Mouse (Mus musculus) hindbrain, embryonic 14.5 days (tissue): ENCODE measurements at regions not wholly inside any gene's neighbourhood (a gene's known extent, or its start where the extent isn't known, plus 50 kb on each side); places are given as distances from the start of the nearest gene placed in this dataset.
A peak's percentile ranks its signal among the peaks of the same experiment; 100 is the strongest.

Experiments used
- ATAC-seq: fragments of 200-750 bp; cut with Nextera tagmentation; 2 replicates; pipeline ENCODE4 v1.8.0; 2017; ENCODE audit warnings: moderate number of reproducible peaks, mild to moderate bottlenecking, moderate TSS enrichment, moderate library complexity; ENCODE audit not compliant: low FRiP score
- DNase-seq: peaks from one replicate; pipeline ENCODE4 v3.0.0-alpha.2; 2015; ENCODE audit warnings: low spot score
- H3K27ac ChIP-seq: fragments of 300-500 bp; sonication (generic); 2 replicates; pipeline ENCODE4 v1.5.1; 2014; ENCODE audit warnings: mild to moderate bottlenecking, moderate library complexity
- H3K27me3 ChIP-seq: fragments of 300-500 bp; sonication (generic); 2 replicates; pipeline ENCODE4 v1.6.1; 2014; ENCODE audit warnings: mild to moderate bottlenecking, low read length, mixed read lengths; ENCODE audit not compliant: control insufficient read depth, insufficient read depth
- H3K36me3 ChIP-seq: fragments of 300-500 bp; sonication (generic); replicated peaks from 2 replicates; pipeline ENCODE4 v1.6.1; 2014; ENCODE audit not compliant: control insufficient read depth, insufficient read depth
- H3K4me1 ChIP-seq: fragments of 300-500 bp; sonication (generic); replicated peaks from 2 replicates; pipeline ENCODE4 v1.6.1; 2014; ENCODE audit warnings: antibody characterized with exemption, low read length, mixed read lengths; ENCODE audit not compliant: control insufficient read depth, insufficient read depth
- H3K4me2 ChIP-seq: fragments of 300-500 bp; sonication (generic); replicated peaks from 2 replicates; pipeline ENCODE4 v1.6.1; 2014; ENCODE audit warnings: mild to moderate bottlenecking, moderate library complexity
- H3K4me3 ChIP-seq: fragments of 300-500 bp; sonication (generic); replicated peaks from 2 replicates; pipeline ENCODE4 v1.5.1; 2014; ENCODE audit warnings: mild to moderate bottlenecking, low read length
- H3K9ac ChIP-seq: fragments of 300-500 bp; sonication (generic); 2 replicates; pipeline ENCODE4 v1.6.1; 2014
- H3K9me3 ChIP-seq: fragments of 300-500 bp; sonication (generic); 2 replicates; pipeline ENCODE4 v1.6.1; 2016; ENCODE audit warnings: low read length; ENCODE audit not compliant: control insufficient read depth
- WGBS: fragments of 180-500 bp; shearing (Covaris S2); extraction: QIAGEN DNeasy Blood & Tissue Kit; methylation state at CpG from one replicate; pipeline ENCODE4 v1.1.7; 2014; 5-methylcytosine and 5-hydroxymethylcytosine counted together

- no peak overlapping the region for H3K27ac ChIP-seq
- no peak overlapping the region for H3K9ac ChIP-seq
- H3K4me3 ChIP-seq = no peak overlapping the region
- ATAC-seq (no peak), DNase-seq (no peak)
- no peaks in the 10 kb centered on the region for H3K9me3 ChIP-seq
- no peaks in the 10 kb centered on the region for H3K36me3 ChIP-seq
- peaks cover 11% of the 10 kb centered on the region for H3K4me1 ChIP-seq
- 70% methylated on average over 1 of the region's 1 CpGs for whole genome bisulfite sequencing
- H3K4me2 ChIP-seq = no peak overlapping the region
- no peaks in the 10 kb centered on the region for H3K27me3 ChIP-seq
These were observed 347.6 kb upstream of the Myt1l start for GRCm38 (mm10) chr12:29180576-29180975.

GRCm38 (mm10) chr12:29187619-29188018 is 340.6 kb upstream of the Myt1l start:
- no peaks in the 10 kb centered on the region for H3K4me1 ChIP-seq
- H3K9me3 ChIP-seq = no peaks in the 10 kb centered on the region
- WGBS = 47% methylated on average over 4 of the region's 4 CpGs
- H3K4me3 ChIP-seq = no peak overlapping the region
- ATAC-seq = no peak
- no peak overlapping the region for H3K9ac ChIP-seq
- H3K4me2 ChIP-seq = no peak overlapping the region
- no peaks in the 10 kb centered on the region for H3K27me3 ChIP-seq
- no peak for DNase-seq
- no peaks in the 10 kb centered on the region for H3K36me3 ChIP-seq
- 0 out of 2 replicates have a peak overlapping the region, but pooled peaks have one; percentile 14 for H3K27ac ChIP-seq

GRCm38 (mm10) chr12:29192391-29192790 is 335.8 kb upstream of the Myt1l start:
- H3K36me3 ChIP-seq = no peaks in the 10 kb centered on the region
- no peak for DNase-seq
- no peaks in the 10 kb centered on the region for H3K4me1 ChIP-seq
- H3K9me3 ChIP-seq = no peaks in the 10 kb centered on the region
- 87% methylated on average over 3 of the region's 3 CpGs for WGBS
- no peak overlapping the region for H3K9ac ChIP-seq
- H3K27ac ChIP-seq = no peak overlapping the region
- H3K4me3 ChIP-seq = no peak overlapping the region
- H3K4me2 ChIP-seq = no peak overlapping the region
- H3K27me3 ChIP-seq = no peaks in the 10 kb centered on the region
- ATAC-seq = no peak

- WGBS = 63% methylated on average over 3 of the region's 3 CpGs
- H3K9ac ChIP-seq = no peak overlapping the region
- no peaks in the 10 kb centered on the region for H3K36me3 ChIP-seq
- ATAC-seq (no peak), DNase-seq (no peak)
- H3K4me1 ChIP-seq = no peaks in the 10 kb centered on the region
- no peaks in the 10 kb centered on the region for H3K9me3 ChIP-seq
- H3K27ac ChIP-seq = no peak overlapping the region
- H3K27me3 ChIP-seq = no peaks in the 10 kb centered on the region
- no peak overlapping the region for H3K4me3 ChIP-seq
- H3K4me2 ChIP-seq = no peak overlapping the region
These were observed 316.2 kb upstream of the Myt1l start for GRCm38 (mm10) chr12:29211946-29212345.

GRCm38 (mm10) chr12:29213625-29214024 is 314.6 kb upstream of the Myt1l start:
- Histone ChIP-seq H3K27me3 (no peaks in the 10 kb centered on the region), H3K4me1 (no peaks in the 10 kb centered on the region), H3K4me2 (no peak overlapping the region), H3K9ac (no peak overlapping the region), H3K27ac (peak overlapping the region; percentile 66; the same call in 1 of the 2 replicates), H3K4me3 (no peak overlapping the region), H3K36me3 (no peaks in the 10 kb centered on the region), H3K9me3 (no peaks in the 10 kb centered on the region)
- ATAC-seq = no peak
- DNase-seq = no peak
- 86% methylated on average over 1 of the region's 1 CpGs for WGBS

DNA sequence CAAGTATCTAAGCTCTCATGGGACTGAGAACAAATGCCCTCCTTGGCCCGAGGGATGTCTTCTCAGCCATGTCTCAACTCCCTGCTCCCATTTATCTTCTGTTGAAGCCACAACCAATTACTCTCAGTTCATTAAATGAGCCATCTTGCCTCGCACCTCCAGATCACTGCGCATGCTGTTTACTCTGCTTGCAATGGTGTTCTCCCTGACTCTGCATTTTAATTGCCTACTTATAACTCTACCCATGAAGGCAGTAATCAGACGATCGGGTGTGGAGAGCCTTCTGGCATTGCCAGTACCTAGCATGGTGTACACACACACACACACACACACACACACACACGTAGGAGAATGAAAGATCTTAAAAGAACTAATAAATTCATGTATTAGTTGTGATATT is 306.1 kb upstream of the Myt1l start:
- H3K27ac ChIP-seq = no peak overlapping the region
- no peaks in the 10 kb centered on the region for H3K27me3 ChIP-seq
- no peaks in the 10 kb centered on the region for H3K9me3 ChIP-seq
- H3K4me2 ChIP-seq = no peak overlapping the region
- no peak overlapping the region for H3K4me3 ChIP-seq
- H3K36me3 ChIP-seq = no peaks in the 10 kb centered on the region
- DNase-seq (no peak), ATAC-seq (0 out of 2 replicates have a peak, but pooled peaks have one; percentile 17)
- no peak overlapping the region for H3K9ac ChIP-seq
- H3K4me1 ChIP-seq = no peaks in the 10 kb centered on the region
- 48% methylated on average over 6 of the region's 6 CpGs for WGBS

GRCm38 (mm10) chr12:29226001-29226400 is 302.2 kb upstream of the Myt1l start:
- 39% methylated on average over 1 of the region's 1 CpGs for WGBS
- H3K36me3 ChIP-seq = no peaks in the 10 kb centered on the region
- H3K4me1 ChIP-seq = no peaks in the 10 kb centered on the region
- DNase-seq = no peak
- no peak overlapping the region for H3K9ac ChIP-seq
- no peak for ATAC-seq
- H3K4me3 ChIP-seq = no peak overlapping the region
- H3K27ac ChIP-seq = no peak overlapping the region
- no peaks in the 10 kb centered on the region for H3K9me3 ChIP-seq
- no peak overlapping the region for H3K4me2 ChIP-seq
- no peaks in the 10 kb centered on the region for H3K27me3 ChIP-seq

DNA sequence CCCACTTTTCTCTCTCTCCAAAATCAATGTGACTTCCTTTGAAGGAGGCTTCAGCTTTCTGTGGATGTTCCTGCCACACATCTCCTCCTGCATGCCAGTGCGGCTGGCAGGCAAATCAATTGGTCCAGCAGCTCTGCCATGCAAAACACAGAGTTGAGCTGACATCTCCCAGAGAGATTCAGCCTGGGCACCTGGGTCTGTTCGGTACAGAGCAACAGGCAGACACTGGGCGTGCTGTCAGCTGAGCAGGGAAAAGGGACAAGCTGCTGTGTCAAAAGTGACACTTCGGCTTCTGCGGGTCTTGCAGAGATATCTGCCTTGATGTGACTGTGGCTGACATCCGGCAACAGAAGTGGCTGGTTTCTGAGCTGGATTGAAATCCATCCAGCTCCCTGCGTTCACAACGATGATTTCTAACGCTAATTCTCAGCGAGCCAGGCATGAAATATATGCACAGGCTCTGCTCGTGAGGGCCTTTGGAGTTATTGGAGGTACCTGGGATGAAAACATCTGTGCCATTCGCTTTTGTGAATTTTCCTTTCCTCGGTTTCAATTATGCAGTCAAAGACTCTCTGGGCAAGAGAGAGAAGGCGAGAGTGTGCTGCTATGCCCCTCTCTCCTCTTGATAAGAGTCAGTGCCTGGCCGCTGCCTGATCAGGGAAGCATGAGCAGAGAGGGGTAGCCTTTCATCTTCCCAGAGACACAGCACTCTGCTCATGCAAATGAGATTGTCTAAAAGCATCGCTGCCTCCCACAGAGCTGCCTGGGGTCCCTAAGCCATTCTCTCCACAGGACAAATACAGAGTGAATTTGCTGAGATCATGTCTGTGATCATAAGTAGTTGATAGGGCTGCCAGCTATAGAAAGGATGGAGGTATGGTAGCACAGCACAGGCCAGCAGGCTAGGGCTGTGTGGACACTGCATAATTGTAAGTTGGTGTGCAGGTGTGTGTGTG is 295.4 kb upstream of the Myt1l start:
- ATAC-seq (peak; percentile 72), DNase-seq (peak; percentile 32)
- H3K9ac ChIP-seq = peak overlapping the region; percentile 49
- no peak overlapping the region for H3K4me3 ChIP-seq
- peaks cover 25% of the 10 kb centered on the region for H3K4me1 ChIP-seq
- no peaks in the 10 kb centered on the region for H3K27me3 ChIP-seq
- H3K36me3 ChIP-seq = no peaks in the 10 kb centered on the region
- peak overlapping the region; percentile 38 for H3K4me2 ChIP-seq
- WGBS = 12% methylated on average over 16 of the region's 16 CpGs
- H3K9me3 ChIP-seq = no peaks in the 10 kb centered on the region
- H3K27ac ChIP-seq = peak overlapping the region; percentile 87

DNA sequence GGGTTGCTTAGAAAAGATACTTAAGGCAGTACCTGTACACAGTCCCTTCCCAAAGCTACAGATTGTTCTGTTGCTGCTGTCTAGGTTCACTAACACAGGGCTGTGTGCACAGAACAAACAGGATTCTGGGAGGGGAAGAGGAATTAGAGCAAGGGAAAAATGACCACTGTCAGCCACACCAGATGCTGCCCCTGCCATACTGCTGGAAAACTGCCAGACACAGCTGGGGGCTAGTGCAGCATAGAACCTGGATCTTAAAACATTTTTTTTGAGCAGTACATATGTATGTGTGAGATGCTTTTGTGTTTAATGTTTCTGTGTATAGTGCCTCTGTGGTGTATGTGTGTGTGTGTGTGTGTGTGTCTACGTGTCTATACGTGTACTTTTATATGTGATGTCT is 291.7 kb upstream of the Myt1l start:
- ATAC-seq (no peak), DNase-seq (no peak)
- H3K4me2 ChIP-seq = no peak overlapping the region
- 83% methylated on average over 2 of the region's 2 CpGs for WGBS
- no peak overlapping the region for H3K4me3 ChIP-seq
- no peaks in the 10 kb centered on the region for H3K36me3 ChIP-seq
- no peak overlapping the region for H3K9ac ChIP-seq
- no peaks in the 10 kb centered on the region for H3K27me3 ChIP-seq
- no peaks in the 10 kb centered on the region for H3K9me3 ChIP-seq
- no peak overlapping the region for H3K27ac ChIP-seq
- peaks cover 41% of the 10 kb centered on the region for H3K4me1 ChIP-seq
